Mouse (Mus musculus): ENCODE measurements around the gene Gpr171. TPM values are rescaled to one million over a fixed set of nuclear protein-coding genes. Genes with fewer than 3 reads are reported as not detected.
"Not testable (repeated sequence)": the region's sequence is repeated elsewhere in the genome, so short reads cannot be mapped to it uniquely, and the experiment has no call there.

Gpr171 gene
- polyA plus RNA-seq (2015; fragmentation: Nextera tagmentation; extraction: Ambion mirVana) = 0.97 and 1.00 TPM in 2 replicates

GRCm38 (mm10) chr3:59101218-59101986 lies at the start of gene Gpr171:
TSS of gene Gpr171 (minus strand) at chr3:59101821.
- H3K9me3 ChIP-seq = no peaks in the 10 kb centered on the region
- WGBS = 60% methylated on average over 6 of the region's 6 CpGs
- no peak within 1 kb of the TSS for H3K4me3 ChIP-seq (replicated peaks)
- no peaks in the 10 kb centered on the region for H3K36me3 ChIP-seq
- no peak within 1 kb of the TSS for H3K27ac ChIP-seq
- H3K27me3 ChIP-seq (replicated peaks) = no peaks in the 10 kb centered on the region
- H3K9ac ChIP-seq = no peak within 1 kb of the TSS
- ATAC-seq = no peak
- no peaks in the 10 kb centered on the region for H3K4me1 ChIP-seq (replicated peaks)
- no peak within 1 kb of the TSS for H3K4me2 ChIP-seq (replicated peaks)

GRCm38 (mm10) chr3:59150624-59151023 lies 49.0 kb upstream of the Gpr171 start:
- 95% methylated on average over 2 of the region's 2 CpGs for WGBS
- Histone ChIP-seq H3K27me3 (replicated peaks) (no peaks in the 10 kb centered on the region), H3K36me3 (no peaks in the 10 kb centered on the region), H3K4me2 (replicated peaks) (no peak overlapping the region), H3K27ac (no peak overlapping the region), H3K9ac (no peak overlapping the region), H3K4me1 (replicated peaks) (no peaks in the 10 kb centered on the region), H3K9me3 (no peaks in the 10 kb centered on the region), H3K4me3 (replicated peaks) (no peak overlapping the region)
- no peak for ATAC-seq

DNA sequence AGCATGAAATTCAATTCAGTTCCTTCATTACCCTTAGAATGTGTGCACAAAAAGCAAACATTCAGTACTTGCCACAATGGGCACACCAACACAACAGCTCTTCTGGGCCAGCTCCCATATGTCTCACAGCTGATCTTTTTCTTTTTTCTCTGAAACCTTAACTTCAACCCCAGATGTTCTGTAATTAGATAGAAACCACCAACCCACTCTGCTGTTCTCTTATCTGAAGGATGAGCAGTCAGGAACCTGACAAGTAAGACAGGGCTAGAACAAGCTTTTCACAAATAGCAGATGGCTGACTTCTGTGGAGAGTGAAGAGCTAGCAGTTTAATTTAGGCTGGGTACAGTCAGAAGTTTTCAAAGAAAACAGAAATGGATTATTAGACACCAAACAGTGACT lies 48.0 kb upstream of the Gpr171 start:
- H3K27ac ChIP-seq = no peak overlapping the region
- H3K4me3 ChIP-seq (replicated peaks) = no peak overlapping the region
- H3K4me1 ChIP-seq (replicated peaks) = no peaks in the 10 kb centered on the region
- H3K36me3 ChIP-seq = no peaks in the 10 kb centered on the region
- H3K4me2 ChIP-seq (replicated peaks) = no peak overlapping the region
- no peaks in the 10 kb centered on the region for H3K27me3 ChIP-seq (replicated peaks)
- H3K9me3 ChIP-seq = no peaks in the 10 kb centered on the region
- no peak overlapping the region for H3K9ac ChIP-seq
- no peak for ATAC-seq

DNA sequence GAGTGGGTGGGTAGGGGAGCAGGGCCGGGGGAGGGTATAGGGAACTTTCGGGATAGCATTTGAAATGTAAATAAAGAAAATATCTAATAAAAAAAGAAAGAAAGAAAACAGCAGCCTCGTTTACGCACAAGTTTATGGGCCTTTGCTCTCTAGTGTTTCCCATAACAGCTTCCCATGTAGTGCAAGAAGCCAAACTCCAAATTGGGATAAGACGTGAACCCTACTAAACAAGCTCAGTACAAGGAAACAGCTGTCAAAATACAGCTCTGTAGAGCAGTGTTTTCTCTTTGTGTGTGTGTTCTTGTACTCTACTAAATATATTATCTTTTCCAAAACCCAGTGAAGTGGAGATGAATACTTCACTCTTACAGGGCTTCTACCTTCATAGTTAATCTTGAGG lies 43.6 kb upstream of the Gpr171 start:
- H3K9ac ChIP-seq = no peak overlapping the region
- H3K27ac ChIP-seq = no peak overlapping the region
- H3K4me1 ChIP-seq (replicated peaks) = no peaks in the 10 kb centered on the region
- H3K27me3 ChIP-seq (replicated peaks) = no peaks in the 10 kb centered on the region
- H3K9me3 ChIP-seq = no peaks in the 10 kb centered on the region
- no peak overlapping the region for H3K4me3 ChIP-seq (replicated peaks)
- ATAC-seq = no peak
- no peak overlapping the region for H3K4me2 ChIP-seq (replicated peaks)
- 65% methylated on average over 5 of the region's 5 CpGs for WGBS
- H3K36me3 ChIP-seq = no peaks in the 10 kb centered on the region

DNA sequence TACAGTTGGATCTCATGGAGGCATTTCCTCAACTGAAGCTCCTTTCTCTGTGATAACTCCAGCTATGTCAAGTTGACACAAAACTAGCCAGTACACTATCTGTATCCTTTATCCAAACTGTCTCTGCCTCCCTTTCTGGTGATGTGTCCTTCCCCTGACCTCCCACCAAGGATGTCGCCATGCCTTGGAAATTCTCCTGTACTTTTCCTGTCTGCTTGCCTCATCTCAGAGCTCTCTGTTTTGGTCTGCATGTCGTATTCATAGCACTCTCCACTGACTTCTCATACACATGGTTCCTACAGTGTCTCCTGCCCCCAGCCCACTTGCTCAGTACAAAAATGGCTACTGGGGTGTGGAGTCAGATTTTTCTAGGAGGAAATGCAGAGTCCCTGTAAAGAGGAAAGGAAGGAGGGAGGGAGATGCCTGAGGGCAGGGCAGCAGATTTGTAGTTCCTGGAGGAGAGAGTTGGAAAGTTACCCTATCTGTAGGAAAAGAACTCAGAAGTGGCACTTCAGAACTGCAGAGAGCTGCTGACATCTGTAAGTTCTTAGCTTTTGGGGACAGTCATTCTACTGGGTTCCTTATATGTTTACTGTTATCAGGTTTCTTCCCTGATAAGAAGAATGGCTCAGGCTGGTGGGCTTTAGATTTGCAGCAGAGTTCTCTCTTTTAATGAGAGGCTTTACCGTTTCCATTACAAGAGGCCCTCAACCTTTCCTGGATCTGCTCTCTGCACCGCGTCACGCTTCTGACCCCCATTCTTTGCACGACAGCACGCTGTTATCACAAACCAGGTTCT lies 40.1 kb upstream of the Gpr171 start:
- no peak overlapping the region for H3K4me3 ChIP-seq (replicated peaks)
- H3K4me1 ChIP-seq (replicated peaks) = no peaks in the 10 kb centered on the region
- WGBS = 74% methylated on average over 8 of the region's 8 CpGs
- H3K27me3 ChIP-seq (replicated peaks) = no peaks in the 10 kb centered on the region
- H3K4me2 ChIP-seq (replicated peaks) = no peak overlapping the region
- no peak for ATAC-seq
- no peaks in the 10 kb centered on the region for H3K36me3 ChIP-seq
- no peak overlapping the region for H3K9ac ChIP-seq
- H3K27ac ChIP-seq = no peak overlapping the region
- H3K9me3 ChIP-seq = no peaks in the 10 kb centered on the region

DNA sequence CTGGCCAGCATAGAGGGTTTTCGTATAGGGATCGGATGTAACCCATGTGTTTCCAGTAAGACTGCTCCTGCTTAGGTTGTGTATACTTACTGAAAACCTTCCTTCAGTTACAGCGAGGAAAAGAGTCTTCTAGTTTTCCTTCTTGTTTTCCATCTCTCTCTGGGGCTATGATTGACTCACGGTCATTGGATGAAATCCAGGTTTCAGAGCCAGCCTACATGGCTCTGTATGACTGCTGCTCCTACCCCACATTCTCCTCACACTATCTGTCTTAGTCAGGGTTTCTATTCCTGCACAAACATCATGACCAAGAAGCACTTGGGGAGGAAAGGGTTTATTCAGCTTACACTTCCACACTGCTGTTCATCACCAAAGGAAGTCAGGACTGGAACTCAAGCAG lies 39.3 kb upstream of the Gpr171 start:
- H3K9ac ChIP-seq; H3K36me3 ChIP-seq; H3K9me3 ChIP-seq; ATAC-seq; H3K4me2 ChIP-seq (replicated peaks); H3K4me3 ChIP-seq (replicated peaks); H3K4me1 ChIP-seq (replicated peaks); H3K27me3 ChIP-seq (replicated peaks); H3K27ac ChIP-seq: not testable (repeated sequence)
- 84% methylated on average over 4 of the region's 4 CpGs for WGBS

DNA sequence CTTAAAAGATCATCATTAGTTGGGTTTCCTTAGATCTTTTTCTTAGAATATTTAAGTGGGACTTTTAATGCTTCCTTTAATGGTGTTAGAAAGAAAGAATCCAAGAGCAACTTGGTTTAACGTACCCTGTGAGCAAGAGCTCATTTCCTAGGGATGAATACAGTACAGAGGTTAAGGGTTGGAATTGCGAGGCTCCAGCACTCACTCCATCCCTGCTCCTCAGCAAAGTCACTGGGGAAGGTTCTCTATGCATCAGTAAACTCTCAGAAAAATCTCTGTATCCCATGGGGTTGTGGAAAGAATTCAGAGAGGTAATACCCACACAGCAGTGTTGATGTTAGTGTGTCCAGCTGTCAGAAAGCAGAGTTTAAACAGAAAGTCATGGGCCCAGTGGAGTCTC lies 38.5 kb upstream of the Gpr171 start:
- H3K27ac ChIP-seq = no peak overlapping the region
- no peak overlapping the region for H3K9ac ChIP-seq
- H3K36me3 ChIP-seq = no peaks in the 10 kb centered on the region
- ATAC-seq = no peak
- H3K4me1 ChIP-seq (replicated peaks) = no peaks in the 10 kb centered on the region
- 61% methylated on average over 2 of the region's 2 CpGs for WGBS
- no peaks in the 10 kb centered on the region for H3K27me3 ChIP-seq (replicated peaks)
- no peak overlapping the region for H3K4me2 ChIP-seq (replicated peaks)
- H3K9me3 ChIP-seq = no peaks in the 10 kb centered on the region
- H3K4me3 ChIP-seq (replicated peaks) = no peak overlapping the region

DNA sequence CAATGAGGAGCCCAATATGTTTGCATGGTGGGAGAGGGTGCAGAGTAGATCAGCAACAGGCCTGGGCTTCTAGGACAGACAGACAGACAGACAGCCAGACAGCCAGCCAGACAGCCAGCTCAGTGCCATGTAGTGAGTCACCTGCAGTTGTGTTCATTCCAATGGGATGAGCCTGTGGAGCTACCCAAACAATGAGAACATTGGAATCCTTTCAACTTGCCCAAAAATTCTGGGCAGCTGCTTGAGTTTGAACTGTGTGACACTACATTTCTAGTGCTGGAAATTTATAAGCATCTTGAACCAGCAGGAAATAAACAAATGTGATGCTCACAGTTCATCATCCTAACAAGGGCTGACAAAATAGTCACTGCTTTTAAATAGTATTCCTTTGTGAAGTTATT lies 38.0 kb upstream of the Gpr171 start:
- no peak overlapping the region for H3K27ac ChIP-seq
- H3K4me1 ChIP-seq (replicated peaks) = no peaks in the 10 kb centered on the region
- no peaks in the 10 kb centered on the region for H3K27me3 ChIP-seq (replicated peaks)
- no peaks in the 10 kb centered on the region for H3K36me3 ChIP-seq
- ATAC-seq = peak; percentile 28; the same call in 1 of the 2 replicates
- H3K4me3 ChIP-seq (replicated peaks) = no peak overlapping the region
- no peaks in the 10 kb centered on the region for H3K9me3 ChIP-seq
- no peak overlapping the region for H3K9ac ChIP-seq
- H3K4me2 ChIP-seq (replicated peaks) = no peak overlapping the region

DNA sequence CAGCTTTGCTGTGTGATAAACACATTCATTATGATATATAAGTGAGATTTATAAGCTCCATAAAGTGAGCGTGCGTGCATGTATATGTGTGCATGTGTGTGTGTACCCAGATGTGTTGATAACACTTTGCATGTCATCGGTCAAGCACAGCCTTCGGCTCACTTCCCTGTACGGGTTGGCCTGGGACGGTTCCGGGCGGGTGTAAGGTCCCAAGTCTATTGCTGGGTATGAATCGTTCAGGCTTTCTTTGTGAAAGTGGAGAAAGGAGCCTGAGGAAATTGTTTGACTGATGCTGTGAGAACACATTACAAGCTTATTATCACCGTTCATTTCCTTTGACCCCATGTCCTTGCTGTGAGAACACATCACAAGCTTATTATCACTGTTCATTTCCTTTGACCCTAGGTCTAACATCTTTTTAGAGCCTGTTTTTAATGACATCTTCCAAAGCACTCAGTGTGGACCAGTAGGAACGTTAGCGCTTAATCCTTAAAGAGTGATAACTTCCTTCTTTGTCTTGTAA lies 37.4 kb upstream of the Gpr171 start:
- no peak overlapping the region for H3K9ac ChIP-seq
- H3K36me3 ChIP-seq = no peaks in the 10 kb centered on the region
- no peaks in the 10 kb centered on the region for H3K4me1 ChIP-seq (replicated peaks)
- no peak overlapping the region for H3K4me3 ChIP-seq (replicated peaks)
- H3K4me2 ChIP-seq (replicated peaks) = no peak overlapping the region
- no peak for ATAC-seq
- H3K27me3 ChIP-seq (replicated peaks) = no peaks in the 10 kb centered on the region
- no peaks in the 10 kb centered on the region for H3K9me3 ChIP-seq
- 72% methylated on average over 12 of the region's 12 CpGs for WGBS
- no peak overlapping the region for H3K27ac ChIP-seq

DNA sequence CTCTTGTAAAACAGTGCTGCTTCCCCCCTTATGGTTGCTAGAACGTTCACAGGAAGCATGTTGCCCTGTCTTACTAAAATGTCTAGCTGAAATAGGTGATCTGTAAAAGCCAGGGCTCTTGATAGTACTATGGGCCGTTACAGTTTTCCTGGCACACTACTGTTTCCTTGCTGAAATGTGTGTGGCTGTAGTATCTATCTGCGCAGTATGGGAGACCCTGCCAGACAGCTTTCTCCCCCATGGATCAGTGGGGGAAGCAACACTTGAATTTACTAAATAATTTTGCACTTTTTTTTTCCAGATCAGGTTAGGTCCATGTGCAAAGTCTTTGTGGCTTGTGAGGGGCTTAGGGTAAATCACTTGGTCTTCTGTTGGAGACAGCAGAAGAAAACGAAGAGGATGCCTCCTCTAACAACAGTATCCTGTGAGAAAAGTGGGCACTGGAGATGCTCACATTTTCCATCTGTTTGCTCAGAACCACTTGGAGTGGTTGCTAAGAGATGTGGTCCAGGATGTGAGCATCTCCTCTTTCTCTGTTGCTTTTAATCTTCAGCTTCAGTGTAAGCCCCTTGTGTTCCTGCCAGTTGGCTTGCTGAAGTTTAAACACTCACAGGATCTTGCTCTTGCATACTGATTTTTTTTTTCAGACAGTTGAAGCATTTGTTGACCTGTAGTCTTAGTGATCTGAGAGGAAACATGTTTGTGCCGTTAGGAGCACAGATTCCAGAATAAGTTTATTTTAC lies 34.5 kb upstream of the Gpr171 start:
- Histone ChIP-seq H3K4me3 (replicated peaks) (no peak overlapping the region), H3K9me3 (no peaks in the 10 kb centered on the region), H3K36me3 (no peaks in the 10 kb centered on the region), H3K9ac (no peak overlapping the region), H3K4me2 (replicated peaks) (no peak overlapping the region), H3K27ac (no peak overlapping the region), H3K4me1 (replicated peaks) (no peaks in the 10 kb centered on the region), H3K27me3 (replicated peaks) (no peaks in the 10 kb centered on the region)
- 67% methylated on average over 5 of the region's 5 CpGs for WGBS
- ATAC-seq = no peak

GRCm38 (mm10) chr3:59133189-59133588 lies 31.6 kb upstream of the Gpr171 start:
- no peak overlapping the region for H3K4me3 ChIP-seq (replicated peaks)
- no peak overlapping the region for H3K4me2 ChIP-seq (replicated peaks)
- H3K9me3 ChIP-seq = no peaks in the 10 kb centered on the region
- 80% methylated on average over 5 of the region's 5 CpGs for WGBS
- no peak for ATAC-seq
- no peaks in the 10 kb centered on the region for H3K27me3 ChIP-seq (replicated peaks)
- H3K4me1 ChIP-seq (replicated peaks) = no peaks in the 10 kb centered on the region
- no peaks in the 10 kb centered on the region for H3K36me3 ChIP-seq
- H3K27ac ChIP-seq = no peak overlapping the region
- no peak overlapping the region for H3K9ac ChIP-seq

- Histone ChIP-seq H3K36me3 (no peaks in the 10 kb centered on the region), H3K27me3 (replicated peaks) (no peaks in the 10 kb centered on the region), H3K4me2 (replicated peaks) (no peak overlapping the region), H3K4me3 (replicated peaks) (no peak overlapping the region), H3K27ac (no peak overlapping the region), H3K9me3 (no peaks in the 10 kb centered on the region), H3K9ac (no peak overlapping the region), H3K4me1 (replicated peaks) (no peaks in the 10 kb centered on the region)
- no peak for ATAC-seq
- 84% methylated on average over 4 of the region's 4 CpGs for WGBS
Measured at GRCm38 (mm10) chr3:59131966-59132365, 30.3 kb upstream of the Gpr171 start.
